Mouse (Mus musculus): ENCODE data around the gene Stk35. TPM values are rescaled to one million over a fixed set of nuclear protein-coding genes. Genes with fewer than 3 reads are reported as not detected.
"Not testable (repeated sequence)": the region's sequence is repeated elsewhere in the genome, so short reads cannot be mapped to it uniquely, and the experiment has no call there.

The Stk35 gene
- polyA plus RNA-seq, 1 experiment = 8.9 TPM

DNA sequence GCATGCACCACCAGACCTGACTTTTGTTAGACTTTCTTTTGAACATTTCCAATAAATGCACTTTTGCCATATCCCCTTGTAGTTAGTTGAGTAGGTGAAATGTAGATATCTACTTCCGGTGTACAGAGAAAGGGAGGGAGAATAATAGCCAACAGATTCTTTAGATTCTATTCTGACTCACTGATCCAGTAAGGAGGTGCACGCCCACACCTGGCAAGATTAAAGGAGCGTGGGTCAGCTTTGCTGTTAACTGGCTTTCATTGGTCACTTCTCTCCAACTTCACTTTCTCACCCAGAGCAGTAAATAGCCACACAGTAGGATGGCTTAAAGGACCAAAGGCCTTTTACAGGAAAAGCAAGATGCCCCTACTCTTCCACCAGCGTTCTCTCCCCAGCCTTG, 32.7 kb downstream of the Stk35 start:
- TF ChIP-seq POLR2A (IDR thresholded peaks at IDR 0.05; ENCODE audit: low read depth, low read length) (no peak), CTCF (IDR thresholded peaks at IDR 0.05; ENCODE audit: extremely low read depth, insufficient read depth, insufficient read length, insufficient replicate concordance) (no peak)
- H3K4me1 ChIP-seq (ENCODE audit: control insufficient read depth, insufficient read depth, insufficient read length) = no peaks in the 10 kb centered on the region
- no peak overlapping the region for H3K27ac ChIP-seq (ENCODE audit: insufficient read depth, low read length)
- peaks cover 4% of the 10 kb centered on the region for H3K36me3 ChIP-seq (ENCODE audit: control insufficient read depth, insufficient read depth, low read length)
- DNase-seq (ENCODE audit: low read depth in 1 of 2, low spot score in 2 of 2) = no peak
- no peaks in the 10 kb centered on the region for H3K27me3 ChIP-seq (ENCODE audit: control insufficient read depth, insufficient read depth, low read length)
- 89% methylated on average over 4 of the region's 4 CpGs for WGBS
- H3K4me3 ChIP-seq (ENCODE audit: extremely low read depth, insufficient read depth, insufficient read length) = no peak overlapping the region

- TF ChIP-seq CTCF (IDR thresholded peaks at IDR 0.05; ENCODE audit: extremely low read depth, insufficient read depth, insufficient read length, insufficient replicate concordance) (no peak), POLR2A (IDR thresholded peaks at IDR 0.05; ENCODE audit: low read depth, low read length) (no peak)
- Histone ChIP-seq H3K27me3 (ENCODE audit: control insufficient read depth, insufficient read depth, low read length) (no peaks in the 10 kb centered on the region), H3K4me1 (ENCODE audit: control insufficient read depth, insufficient read depth, insufficient read length) (no peaks in the 10 kb centered on the region), H3K36me3 (ENCODE audit: control insufficient read depth, insufficient read depth, low read length) (peaks cover 4% of the 10 kb centered on the region), H3K4me3 (ENCODE audit: extremely low read depth, insufficient read depth, insufficient read length) (no peak overlapping the region), H3K27ac (ENCODE audit: insufficient read depth, low read length) (no peak overlapping the region)
- DNase-seq (ENCODE audit: low read depth in 1 of 2, low spot score in 2 of 2) = no peak
- 72% methylated on average over 1 of the region's 1 CpGs for WGBS
These were observed 33.9 kb downstream of the Stk35 start for GRCm38 (mm10) chr2:129834221-129834620.

- TF ChIP-seq CTCF (IDR thresholded peaks at IDR 0.05; ENCODE audit: extremely low read depth, insufficient read depth, insufficient read length, insufficient replicate concordance) = no peak
- no peak for TF ChIP-seq POLR2A (IDR thresholded peaks at IDR 0.05; ENCODE audit: low read depth, low read length)
- Histone ChIP-seq H3K27ac (ENCODE audit: insufficient read depth, low read length) (no peak overlapping the region), H3K4me3 (ENCODE audit: extremely low read depth, insufficient read depth, insufficient read length) (no peak overlapping the region), H3K27me3 (ENCODE audit: control insufficient read depth, insufficient read depth, low read length) (no peaks in the 10 kb centered on the region), H3K4me1 (ENCODE audit: control insufficient read depth, insufficient read depth, insufficient read length) (no peaks in the 10 kb centered on the region), H3K36me3 (ENCODE audit: control insufficient read depth, insufficient read depth, low read length) (peaks cover 4% of the 10 kb centered on the region)
- WGBS = 87% methylated on average over 6 of the region's 6 CpGs
- no peak for DNase-seq (ENCODE audit: low read depth in 1 of 2, low spot score in 2 of 2)
These were observed 34.6 kb downstream of the Stk35 start for GRCm38 (mm10) chr2:129834881-129835280.

- no peak for TF ChIP-seq POLR2A (IDR thresholded peaks at IDR 0.05; ENCODE audit: low read depth, low read length)
- TF ChIP-seq CTCF (IDR thresholded peaks at IDR 0.05; ENCODE audit: extremely low read depth, insufficient read depth, insufficient read length, insufficient replicate concordance) = no peak
- H3K27me3 ChIP-seq (ENCODE audit: control insufficient read depth, insufficient read depth, low read length) = no peaks in the 10 kb centered on the region
- 74% methylated on average over 1 of the region's 1 CpGs for WGBS
- DNase-seq (ENCODE audit: low read depth in 1 of 2, low spot score in 2 of 2) = no peak
- H3K4me1 ChIP-seq (ENCODE audit: control insufficient read depth, insufficient read depth, insufficient read length) = no peaks in the 10 kb centered on the region
- H3K4me3 ChIP-seq (ENCODE audit: extremely low read depth, insufficient read depth, insufficient read length) = no peak overlapping the region
- H3K36me3 ChIP-seq (ENCODE audit: control insufficient read depth, insufficient read depth, low read length) = no peaks in the 10 kb centered on the region; the same call in 1 of the 2 replicates
- H3K27ac ChIP-seq (ENCODE audit: insufficient read depth, low read length) = no peak overlapping the region
These were observed 36.6 kb downstream of the Stk35 start for GRCm38 (mm10) chr2:129836921-129837320.

DNA sequence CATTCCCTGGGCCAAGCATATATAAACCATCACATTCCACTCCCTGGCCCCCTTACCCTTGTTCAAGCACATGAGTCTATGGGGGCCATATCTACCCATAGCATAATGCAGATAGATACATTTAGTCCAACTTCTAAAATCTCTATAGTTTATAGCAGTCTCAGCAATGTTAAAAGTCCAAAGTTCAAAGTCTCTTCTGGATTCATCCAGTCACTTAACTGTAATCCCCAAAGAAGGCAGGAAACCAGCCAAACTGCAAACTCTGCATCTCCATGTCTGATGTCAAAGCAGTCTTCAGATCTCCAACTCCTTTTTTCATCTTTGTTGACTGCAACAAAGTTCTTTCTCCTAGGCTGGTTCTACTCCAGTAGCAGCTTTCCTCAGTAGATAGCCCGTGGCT, 38.0 kb downstream of the Stk35 start:
- TF ChIP-seq POLR2A (IDR thresholded peaks at IDR 0.05; ENCODE audit: low read depth, low read length) = no peak
- no peak for TF ChIP-seq CTCF (IDR thresholded peaks at IDR 0.05; ENCODE audit: extremely low read depth, insufficient read depth, insufficient read length, insufficient replicate concordance)
- no peak overlapping the region for H3K27ac ChIP-seq (ENCODE audit: insufficient read depth, low read length)

GRCm38 (mm10) chr2:129845826-129846225, 45.5 kb downstream of the Stk35 start:
- TF ChIP-seq CTCF (IDR thresholded peaks at IDR 0.05; ENCODE audit: extremely low read depth, insufficient read depth, insufficient read length, insufficient replicate concordance) = no peak
- TF ChIP-seq POLR2A (IDR thresholded peaks at IDR 0.05; ENCODE audit: low read depth, low read length) = no peak
- no peaks in the 10 kb centered on the region for H3K4me1 ChIP-seq (ENCODE audit: control insufficient read depth, insufficient read depth, insufficient read length)
- H3K36me3 ChIP-seq (ENCODE audit: control insufficient read depth, insufficient read depth, low read length) = no peaks in the 10 kb centered on the region
- no peak overlapping the region for H3K27ac ChIP-seq (ENCODE audit: insufficient read depth, low read length)
- 92% methylated on average over 3 of the region's 3 CpGs for WGBS
- H3K27me3 ChIP-seq (ENCODE audit: control insufficient read depth, insufficient read depth, low read length) = no peaks in the 10 kb centered on the region
- H3K4me3 ChIP-seq (ENCODE audit: extremely low read depth, insufficient read depth, insufficient read length) = no peak overlapping the region
- no peak for DNase-seq (ENCODE audit: low read depth in 1 of 2, low spot score in 2 of 2)

More for the DNA sequence above, 38.0 kb downstream of the Stk35 start:
- no peak for DNase-seq (ENCODE audit: low read depth in 1 of 2, low spot score in 2 of 2)
- WGBS = 81% methylated on average over 1 of the region's 1 CpGs
- Histone ChIP-seq H3K27me3 (ENCODE audit: control insufficient read depth, insufficient read depth, low read length) (no peaks in the 10 kb centered on the region), H3K4me3 (ENCODE audit: extremely low read depth, insufficient read depth, insufficient read length) (no peak overlapping the region), H3K4me1 (ENCODE audit: control insufficient read depth, insufficient read depth, insufficient read length) (no peaks in the 10 kb centered on the region), H3K36me3 (ENCODE audit: control insufficient read depth, insufficient read depth, low read length) (no peaks in the 10 kb centered on the region)

- 89% methylated on average over 2 of the region's 2 CpGs for WGBS
- Histone ChIP-seq H3K27me3 (ENCODE audit: control insufficient read depth, insufficient read depth, low read length) (no peaks in the 10 kb centered on the region), H3K4me1 (ENCODE audit: control insufficient read depth, insufficient read depth, insufficient read length) (no peaks in the 10 kb centered on the region), H3K4me3 (ENCODE audit: extremely low read depth, insufficient read depth, insufficient read length) (no peak overlapping the region), H3K27ac (ENCODE audit: insufficient read depth, low read length) (no peak overlapping the region), H3K36me3 (ENCODE audit: control insufficient read depth, insufficient read depth, low read length) (no peaks in the 10 kb centered on the region)
- DNase-seq (ENCODE audit: low read depth in 1 of 2, low spot score in 2 of 2) = no peak
- TF ChIP-seq POLR2A (IDR thresholded peaks at IDR 0.05; ENCODE audit: low read depth, low read length) = no peak
- no peak for TF ChIP-seq CTCF (IDR thresholded peaks at IDR 0.05; ENCODE audit: extremely low read depth, insufficient read depth, insufficient read length, insufficient replicate concordance)
These were observed 46.2 kb downstream of the Stk35 start for GRCm38 (mm10) chr2:129846501-129846900.

- H3K4me3 ChIP-seq (ENCODE audit: extremely low read depth, insufficient read depth, insufficient read length); DNase-seq (ENCODE audit: low read depth in 1 of 2, low spot score in 2 of 2); H3K36me3 ChIP-seq (ENCODE audit: control insufficient read depth, insufficient read depth, low read length); H3K4me1 ChIP-seq (ENCODE audit: control insufficient read depth, insufficient read depth, insufficient read length); H3K27ac ChIP-seq (ENCODE audit: insufficient read depth, low read length); H3K27me3 ChIP-seq (ENCODE audit: control insufficient read depth, insufficient read depth, low read length): not testable (repeated sequence)
- 68% methylated on average over 3 of the region's 3 CpGs for WGBS
These were observed 48.8 kb downstream of the Stk35 start for GRCm38 (mm10) chr2:129849078-129849477.

Data from spleen, adult 2 months (tissue).